Mouse (Mus musculus) brain, embryonic 14.5 days (tissue): ENCODE data around the gene Zhx3. TPM values are rescaled to one million over a fixed set of nuclear protein-coding genes. Genes with fewer than 3 reads are reported as not detected.

ENCODE experiments used
- DNase-seq: peaks from one replicate; pipeline ENCODE4 v3.0.0-alpha.2; 2011; ENCODE audit warnings: low read depth
- CTCF ChIP-seq: fragments of 200-500 bp; IDR thresholded peaks from 2 replicates; pipeline ENCODE4 v1.5.1; 2012; ENCODE audit warnings: inconsistent platforms, mild to moderate bottlenecking, moderate library complexity, borderline replicate concordance; ENCODE audit not compliant: insufficient read depth, insufficient read length; ENCODE audit errors: extremely low read depth
- POLR2A ChIP-seq: fragments of 200-500 bp; IDR thresholded peaks from 2 replicates; pipeline ENCODE4 v1.6.1; 2012; ENCODE audit warnings: mild to moderate bottlenecking, inconsistent platforms, borderline replicate concordance; ENCODE audit not compliant: poor library complexity, insufficient read depth, insufficient read length, severe bottlenecking; ENCODE audit errors: extremely low read depth
- polyA plus RNA-seq: library from polyadenylated mRNA; depleted of rRNA; stranded (reverse); fragments of >200 nt; gene quantifications from 2 replicates; pipeline ENCODE4 v1.2.3, GENCODE M21; 2012; rRNA removed

The Zhx3 gene
- polyA plus RNA-seq, 1 experiment, result 14.5 TPM

- TF ChIP-seq POLR2A (no peak), CTCF (no peak)
- DNase-seq, result no peak
Observed at GRCm38 (mm10) chr2:160722714-160723113, 150.1 kb downstream of the Zhx3 start.

GRCm38 (mm10) chr2:160718811-160719210 is 154.0 kb downstream of the Zhx3 start:
- TF ChIP-seq POLR2A, result no peak
- no peak for TF ChIP-seq CTCF
- peak; percentile 55 for DNase-seq

- DNase-seq, result peak; percentile 78
- no peak for TF ChIP-seq POLR2A
- peak; percentile 64; the same call in 1 of the 2 replicates for TF ChIP-seq CTCF
Observed at GRCm38 (mm10) chr2:160717269-160717668, 155.5 kb downstream of the Zhx3 start.

GRCm38 (mm10) chr2:160715463-160716030 is 157.3 kb downstream of the Zhx3 start:
- DNase-seq, result peak; percentile 84
- TF ChIP-seq POLR2A (no peak), CTCF (peak; percentile 3; the same call in 1 of the 2 replicates)

- TF ChIP-seq CTCF (no peak), POLR2A (no peak)
- DNase-seq, result no peak
Observed at GRCm38 (mm10) chr2:160707673-160708072, 165.1 kb downstream of the Zhx3 start.

GRCm38 (mm10) chr2:160702824-160703223 is 170.0 kb downstream of the Zhx3 start:
- TF ChIP-seq POLR2A (no peak), CTCF (no peak)
- no peak for DNase-seq

GRCm38 (mm10) chr2:160701603-160702002 is 171.2 kb downstream of the Zhx3 start:
- no peak for DNase-seq
- TF ChIP-seq POLR2A (no peak), CTCF (no peak)

GRCm38 (mm10) chr2:160700271-160700670 is 172.5 kb downstream of the Zhx3 start:
- no peak for TF ChIP-seq POLR2A
- TF ChIP-seq CTCF, result no peak
- DNase-seq, result no peak

Other genes starting within 250 kb of the Zhx3 start
- 42.7 and 63.9 TPM in 2 replicates for gene Top1, start 227.1 kb downstream of the Zhx3 start, polyA plus RNA-seq
- gene Plcg1, start 141.7 kb downstream of the Zhx3 start, polyA plus RNA-seq, result 158 and 159 TPM in 2 replicates
- gene Lpin3, start 7.7 kb upstream of the Zhx3 start, polyA plus RNA-seq, result 0.33 and 0.48 TPM in 2 replicates
- 3.9 and 5.0 TPM in 2 replicates for gene Emilin3, start 39.3 kb upstream of the Zhx3 start, polyA plus RNA-seq
- 34.5 and 41.5 TPM in 2 replicates for gene Chd6, start 236.1 kb upstream of the Zhx3 start, polyA plus RNA-seq